Mouse (Mus musculus) CH12.LX (cell line): ENCODE measurements at regions not wholly inside any gene's neighbourhood (a gene's known extent, or its start where the extent isn't known, plus 50 kb on each side); places are given as distances from the start of the nearest gene placed in this dataset.

Experiments used
- DNase-seq: peaks from one replicate; pipeline ENCODE4 v3.0.0-alpha.2; 2013; ENCODE audit errors: extremely low read depth
- H3K27ac ChIP-seq: 2 replicates; pipeline ENCODE4 v1.5.1; 2012; ENCODE audit warnings: low read depth, mild to moderate bottlenecking, control low read depth, moderate library complexity; ENCODE audit not compliant: insufficient read depth
- H3K27me3 ChIP-seq: replicated peaks from 2 replicates; pipeline ENCODE3; 2012; ENCODE audit warnings: inconsistent platforms
- H3K36me3 ChIP-seq, 2 experiments: replicated peaks in 1 of 2; 2 replicates each; pipeline versions ENCODE3 to v1.6.1; 2012; ENCODE audit warnings: inconsistent platforms in 1 of 2, low read length in 1 of 2, mild to moderate bottlenecking in 1 of 2, mixed read lengths in 1 of 2, moderate library complexity in 1 of 2; ENCODE audit not compliant: control insufficient read depth in 1 of 2, insufficient read depth in 1 of 2
- H3K4me1 ChIP-seq, 2 experiments: 2 replicates each; pipeline ENCODE4 v1.6.1; 2012; ENCODE audit warnings: inconsistent platforms in 1 of 2, moderate library complexity in 1 of 2; ENCODE audit not compliant: insufficient read depth in 2 of 2, control insufficient read depth in 1 of 2
- H3K4me2 ChIP-seq: 2 replicates; pipeline ENCODE4 v1.6.1; 2012; ENCODE audit warnings: low read depth, mild to moderate bottlenecking, control low read depth; ENCODE audit not compliant: poor library complexity, insufficient read depth, severe bottlenecking
- H3K4me3 ChIP-seq, 3 experiments: fragments of 150-350 bp in 1 of 3; sonication (generic) in 1 of 3; replicated peaks in 1 of 3; 2 replicates each; pipeline versions ENCODE3 to v1.5.1; 2011 to 2012; ENCODE audit warnings: low read depth in 2 of 3, low read length in 2 of 3, mild to moderate bottlenecking in 2 of 3, moderate library complexity in 2 of 3, control low read depth in 1 of 3, improper control_type of control experiment in 1 of 3, inconsistent platforms in 1 of 3, mixed read lengths in 1 of 3; ENCODE audit not compliant: poor library complexity in 1 of 3
- H3K79me2 ChIP-seq: replicated peaks from 2 replicates; pipeline ENCODE4 v1.6.1; 2012; ENCODE audit warnings: mild to moderate bottlenecking, moderate library complexity; ENCODE audit not compliant: control insufficient read depth, poor library complexity, insufficient read depth, severe bottlenecking; ENCODE audit errors: extremely low read depth
- H3K9ac ChIP-seq: 2 replicates; pipeline ENCODE4 v1.6.1; 2012; ENCODE audit warnings: low read depth, mild to moderate bottlenecking, control low read depth, moderate library complexity; ENCODE audit not compliant: insufficient read depth
- H3K9me3 ChIP-seq: replicated peaks from 2 replicates; pipeline ENCODE3; 2012; ENCODE audit warnings: low read length, inconsistent platforms, mixed read lengths
- CHD2 ChIP-seq: IDR thresholded peaks from 2 replicates; pipeline ENCODE4 v1.6.1; 2011; ENCODE audit warnings: low read length, improper control_type of control experiment
- CTCF ChIP-seq, 2 experiments: IDR thresholded peaks in 1 of 2; conservative IDR thresholded peaks in 1 of 2; 2 replicates each; pipeline ENCODE4 v1.5.1; 2011 to 2012; ENCODE audit warnings: low read depth in 2 of 2, low read length in 2 of 2, improper control_type of control experiment in 1 of 2, inconsistent platforms in 1 of 2, mild to moderate bottlenecking in 1 of 2, moderate library complexity in 1 of 2
- EP300 ChIP-seq: IDR thresholded peaks from 2 replicates; pipeline ENCODE4 v1.6.1; 2011; ENCODE audit warnings: low read length, improper control_type of control experiment
- GABPA ChIP-seq: IDR thresholded peaks from 2 replicates; pipeline ENCODE4 v1.6.1; 2012; ENCODE audit warnings: low read depth, low read length, improper control_type of control experiment, inconsistent platforms; ENCODE audit not compliant: insufficient replicate concordance
- IRF4 ChIP-seq: IDR thresholded peaks from 2 replicates; pipeline ENCODE4 v1.6.1; 2014; ENCODE audit warnings: low read depth, mild to moderate bottlenecking, inconsistent platforms, low read length, improper control_type of control experiment
- JUN ChIP-seq: IDR thresholded peaks from 2 replicates; pipeline ENCODE4 v1.6.1; 2011; ENCODE audit warnings: low read depth, mild to moderate bottlenecking, low read length, improper control_type of control experiment, moderate library complexity; ENCODE audit not compliant: insufficient read depth
- KAT2A ChIP-seq: IDR thresholded peaks from 2 replicates; pipeline ENCODE4 v1.6.1; 2012; ENCODE audit warnings: low read length, improper control_type of control experiment, inconsistent platforms; ENCODE audit not compliant: insufficient replicate concordance
- MAX ChIP-seq: IDR thresholded peaks from 2 replicates; pipeline ENCODE4 v1.6.1; 2011; ENCODE audit warnings: low read length, improper control_type of control experiment
- MAZ ChIP-seq: IDR thresholded peaks from 2 replicates; pipeline ENCODE4 v1.6.1; 2012; ENCODE audit warnings: low read depth, mild to moderate bottlenecking, inconsistent platforms, low read length, improper control_type of control experiment, moderate library complexity
- MEF2A ChIP-seq: IDR thresholded peaks from 2 replicates; pipeline ENCODE4 v1.6.1; 2014; ENCODE audit warnings: low read depth, mild to moderate bottlenecking, inconsistent platforms, low read length, improper control_type of control experiment, borderline replicate concordance
- MXI1 ChIP-seq: IDR thresholded peaks from 2 replicates; pipeline ENCODE4 v1.6.1; 2011; ENCODE audit warnings: mild to moderate bottlenecking, low read depth, low read length, improper control_type of control experiment
- NELFE ChIP-seq: IDR thresholded peaks from 2 replicates; pipeline ENCODE4 v1.6.1; 2011; ENCODE audit warnings: low read depth, low read length, improper control_type of control experiment
- NRF1 ChIP-seq: IDR thresholded peaks from 2 replicates; pipeline ENCODE4 v1.6.1; 2014; ENCODE audit warnings: low read depth, mild to moderate bottlenecking, inconsistent platforms, low read length, improper control_type of control experiment, moderate library complexity
- POLR2A ChIP-seq: IDR thresholded peaks from 2 replicates; pipeline ENCODE4 v1.6.1; 2011; ENCODE audit warnings: low read depth, mild to moderate bottlenecking, improper control_type of control experiment, low read length
- POLR2AphosphoS2 ChIP-seq: IDR thresholded peaks from 2 replicates; pipeline ENCODE4 v1.6.1; 2011; ENCODE audit warnings: low read depth, low read length, improper control_type of control experiment
- RAD21 ChIP-seq: IDR thresholded peaks from 2 replicates; pipeline ENCODE4 v1.6.1; 2011; ENCODE audit warnings: low read depth, mild to moderate bottlenecking, low read length, improper control_type of control experiment, moderate library complexity
- SIN3A ChIP-seq: IDR thresholded peaks from 2 replicates; pipeline ENCODE4 v1.6.1; 2012; ENCODE audit warnings: low read length, improper control_type of control experiment, inconsistent platforms
- UBTF ChIP-seq: IDR thresholded peaks from 2 replicates; pipeline ENCODE4 v1.6.1; 2012; ENCODE audit warnings: low read depth, mild to moderate bottlenecking, inconsistent platforms, low read length, improper control_type of control experiment, moderate library complexity
- USF1 ChIP-seq: IDR thresholded peaks from 2 replicates; pipeline ENCODE4 v1.6.1; 2014; ENCODE audit warnings: low read depth, mild to moderate bottlenecking, inconsistent platforms, low read length, improper control_type of control experiment
- USF2 ChIP-seq: conservative IDR thresholded peaks from 2 replicates; pipeline ENCODE4 v1.6.1; 2011; ENCODE audit warnings: low read depth, low read length, improper control_type of control experiment
- ZC3H11A ChIP-seq: IDR thresholded peaks from 2 replicates; pipeline ENCODE4 v1.6.1; 2012; ENCODE audit warnings: low read depth, mild to moderate bottlenecking, inconsistent platforms, low read length, improper control_type of control experiment
- ZKSCAN1 ChIP-seq: IDR thresholded peaks from 2 replicates; pipeline ENCODE4 v1.6.1; 2012; ENCODE audit warnings: low read depth, inconsistent platforms, low read length, improper control_type of control experiment, borderline replicate concordance
- ZMIZ1 ChIP-seq: IDR thresholded peaks from 2 replicates; pipeline ENCODE4 v1.6.1; 2012; ENCODE audit warnings: low read depth, mild to moderate bottlenecking, inconsistent platforms, low read length, improper control_type of control experiment
- ZNF384 ChIP-seq: IDR thresholded peaks from 2 replicates; pipeline ENCODE4 v1.6.1; 2012; ENCODE audit warnings: low read depth, low read length, improper control_type of control experiment, inconsistent platforms
- dilution Hi-C: fragments of 300-500 bp; cut with MboI; formaldehyde crosslinking; loops from 2 replicates; pipeline ENCODE4 v1.14.3; 2020; ENCODE audit warnings: low sequenced_read_pairs; ENCODE audit not compliant: extremely low pct_unique_long_range_greater_than_20kb, extremely low pct_ligation_motif_present
- in situ Hi-C: fragments of 300-500 bp; cut with MboI; formaldehyde crosslinking; loops from 3 replicates; pipeline ENCODE4 v1.14.3; 2019; ENCODE audit warnings: low sequenced_read_pairs, low pct_ligation_motif_present, low pct_unique_long_range_greater_than_20kb, mixed read lengths

DNA sequence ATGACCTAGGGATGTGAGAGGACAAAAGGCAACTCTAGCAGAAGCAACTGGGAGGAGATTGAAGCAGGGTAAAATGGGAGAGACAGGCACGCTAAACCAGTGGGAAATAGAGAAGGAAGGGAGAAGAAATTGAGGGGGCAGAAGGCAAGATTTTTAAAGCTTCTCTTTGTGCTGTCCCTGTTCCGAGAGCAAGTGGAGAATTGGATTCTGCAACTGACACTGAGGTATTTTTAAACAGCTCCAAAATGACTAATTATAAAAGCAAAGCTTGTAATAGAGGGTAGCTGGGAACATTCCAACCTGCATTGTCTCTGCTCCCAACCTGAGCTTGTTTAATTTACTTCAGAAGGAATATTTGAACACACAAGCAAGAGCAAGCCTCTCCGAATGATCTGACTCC, 460.7 kb upstream of the Mgmt start:
- DNase-seq: no peak
- dilution Hi-C loops: no loop called here
- H3K9ac ChIP-seq: no peak overlapping the region

DNA sequence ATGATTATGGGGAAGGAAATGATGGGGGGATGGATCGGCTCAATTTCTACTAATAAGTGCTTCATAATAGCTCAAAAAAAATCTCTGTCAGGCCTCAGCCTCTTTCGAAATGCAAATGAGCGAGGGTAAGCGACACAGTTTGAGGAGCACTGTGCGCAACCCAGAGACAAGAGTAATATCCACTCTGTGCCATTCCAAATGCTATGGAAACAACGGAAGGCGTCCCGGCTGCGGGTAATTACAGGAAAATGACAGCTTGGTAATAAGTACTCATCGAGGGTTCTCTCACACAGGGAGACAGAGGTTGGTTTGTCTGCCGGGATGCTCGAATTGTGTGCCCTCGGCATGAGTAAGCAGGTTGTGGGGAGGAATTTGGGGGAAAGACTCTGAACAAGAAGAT, 459.9 kb upstream of the Mgmt start:
- dilution Hi-C loops: no loop called here
- Histone ChIP-seq H3K27ac (no peak overlapping the region), H3K4me3 (no peak overlapping the region), H3K79me2 (no peaks in the 10 kb centered on the region), H3K9ac (no peak overlapping the region), H3K4me2 (no peak overlapping the region), H3K27me3 (peaks cover 96% of the 10 kb centered on the region)
- in situ Hi-C loops: no loop called here
- no peak for TF ChIP-seq GABPA
- no peak for TF ChIP-seq CHD2
- no peak for TF ChIP-seq ZC3H11A
- TF ChIP-seq RAD21: no peak
- TF ChIP-seq KAT2A: no peak
- no peak for TF ChIP-seq USF1
- TF ChIP-seq EP300: no peak
- TF ChIP-seq IRF4: no peak
- no peak for TF ChIP-seq MEF2A
- TF ChIP-seq POLR2A: no peak
- TF ChIP-seq ZMIZ1: no peak
- no peak for TF ChIP-seq ZKSCAN1
- no peak for TF ChIP-seq USF2
- TF ChIP-seq, all 38 proteins: peak for 0
- Histone ChIP-seq H3K36me3 (no peaks in the 10 kb centered on the region), H3K4me1 (no peaks in the 10 kb centered on the region), H3K9me3 (no peaks in the 10 kb centered on the region)
- DNase-seq: no peak

More for the DNA sequence above, 460.7 kb upstream of the Mgmt start:
- peaks cover 96% of the 10 kb centered on the region for H3K27me3 ChIP-seq
- H3K4me2 ChIP-seq: no peak overlapping the region
- H3K4me1 ChIP-seq: no peaks in the 10 kb centered on the region
- no peaks in the 10 kb centered on the region for H3K36me3 ChIP-seq
- H3K27ac ChIP-seq: no peak overlapping the region
- no peaks in the 10 kb centered on the region for H3K9me3 ChIP-seq
- H3K4me3 ChIP-seq: no peak overlapping the region
- no peaks in the 10 kb centered on the region for H3K79me2 ChIP-seq
- no peak for TF ChIP-seq NRF1
- TF ChIP-seq MAX: no peak
- no peak for TF ChIP-seq ZNF384
- TF ChIP-seq POLR2AphosphoS2: no peak
- no peak for TF ChIP-seq POLR2A
- TF ChIP-seq JUN: no peak
- TF ChIP-seq ZMIZ1: no peak
- no peak for TF ChIP-seq USF1
- no peak for TF ChIP-seq ZC3H11A
- TF ChIP-seq EP300: no peak
- TF ChIP-seq KAT2A: no peak
- TF ChIP-seq ZKSCAN1: no peak
- TF ChIP-seq UBTF: no peak
- TF ChIP-seq CTCF (conservative IDR thresholded peaks at IDR 0.05 in 1 of 2, IDR thresholded peaks at IDR 0.05 in 1 of 2; ENCODE audit: low read depth in 2 of 2, low read length in 2 of 2): no peak
- no peak for TF ChIP-seq MXI1
- TF ChIP-seq RAD21: no peak
- no peak for TF ChIP-seq USF2
- TF ChIP-seq NELFE: no peak
- TF ChIP-seq MAZ: no peak
- TF ChIP-seq SIN3A: no peak
- in situ Hi-C loops: no loop called here
